Mouse (Mus musculus) left cerebral cortex, postnatal 25 days (tissue): ENCODE results near the gene I0C0044D17Rik. TPM values are rescaled to one million over a fixed set of nuclear protein-coding genes. Genes with fewer than 3 reads are reported as not detected.

Source experiments
- DNase-seq, 2 experiments: peaks; one replicate each; pipeline ENCODE4 v3.0.0; 2022; ENCODE audit warnings: low spot score in 2 of 2, mixed read lengths in 1 of 2
- intact Hi-C: fragments of 180-260 bp; cut with DNase I; formaldehyde crosslinking; loops from one replicate; pipeline ENCODE4 v1.15.1; 2025
- total RNA-seq, 2 experiments: library from RNA; stranded (reverse); gene quantifications; 2 replicates each; pipeline ENCODE4 v1.2.3; 2021

I0C0044D17Rik gene
- total RNA-seq, 2 experiments from 2014 or later = not detected

DNA sequence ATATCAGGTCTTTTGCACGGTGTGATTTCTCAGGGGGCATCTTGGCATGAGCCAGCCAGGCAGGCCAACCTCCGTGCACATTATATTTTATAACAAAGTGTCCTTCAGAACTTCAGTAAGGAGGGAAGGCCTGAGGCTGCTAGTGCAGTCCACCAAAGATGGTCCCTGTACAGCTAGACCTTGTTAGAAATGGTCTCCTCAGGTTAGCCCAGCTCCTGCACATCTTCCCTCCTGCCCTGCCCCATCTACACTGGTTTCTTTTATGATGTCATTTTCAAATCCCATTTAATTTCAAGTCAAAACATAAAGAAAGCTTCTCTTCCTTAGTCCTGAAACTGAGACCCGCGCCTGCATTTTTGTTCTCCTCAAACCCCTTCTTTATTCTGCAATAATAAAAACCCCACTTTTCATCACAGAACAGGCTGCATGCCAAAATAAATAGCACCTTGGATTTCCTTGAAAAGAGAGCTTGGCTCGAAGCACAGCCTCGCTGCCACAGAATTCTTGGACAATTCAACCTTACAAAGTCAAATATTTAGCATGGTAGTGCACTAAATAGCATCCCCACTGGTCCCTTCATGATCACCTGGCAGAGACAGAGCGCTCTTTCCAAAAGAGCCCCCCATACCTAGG is 34.4 kb downstream of the I0C0044D17Rik start:
- intact Hi-C loops = no loop called here
- DNase-seq = no peak

GRCm38 (mm10) chr4:98786281-98786680 is 37.4 kb downstream of the I0C0044D17Rik start:
- intact Hi-C loops = no loop called here
- DNase-seq = no peak

DNA sequence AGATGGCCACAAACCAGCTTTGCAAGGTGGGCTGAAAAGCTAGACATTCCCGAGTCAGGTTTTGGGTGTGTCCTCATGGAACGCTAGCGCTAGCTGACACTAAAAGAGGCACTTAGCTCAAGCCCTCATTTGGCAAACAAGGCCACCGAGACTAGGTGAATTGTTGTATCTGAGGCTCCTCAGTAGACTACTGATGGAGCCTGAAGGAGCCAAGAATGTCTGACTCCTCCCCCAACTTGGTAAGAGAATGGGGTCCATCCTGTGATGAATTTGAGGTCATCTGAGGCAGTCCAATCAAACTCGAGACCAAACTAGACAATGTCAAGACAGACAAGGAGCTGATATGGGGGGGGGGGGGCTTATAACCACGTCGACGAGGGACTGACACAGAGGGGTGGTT is 37.8 kb downstream of the I0C0044D17Rik start:
- DNase-seq = no peak
- intact Hi-C loops = no loop called here

GRCm38 (mm10) chr4:98778219-98778618 is 45.4 kb downstream of the I0C0044D17Rik start:
- intact Hi-C loops = no loop called here
- DNase-seq = no peak

GRCm38 (mm10) chr4:98777464-98777863 is 46.2 kb downstream of the I0C0044D17Rik start:
- DNase-seq = no peak
- intact Hi-C loops = no loop called here

DNA sequence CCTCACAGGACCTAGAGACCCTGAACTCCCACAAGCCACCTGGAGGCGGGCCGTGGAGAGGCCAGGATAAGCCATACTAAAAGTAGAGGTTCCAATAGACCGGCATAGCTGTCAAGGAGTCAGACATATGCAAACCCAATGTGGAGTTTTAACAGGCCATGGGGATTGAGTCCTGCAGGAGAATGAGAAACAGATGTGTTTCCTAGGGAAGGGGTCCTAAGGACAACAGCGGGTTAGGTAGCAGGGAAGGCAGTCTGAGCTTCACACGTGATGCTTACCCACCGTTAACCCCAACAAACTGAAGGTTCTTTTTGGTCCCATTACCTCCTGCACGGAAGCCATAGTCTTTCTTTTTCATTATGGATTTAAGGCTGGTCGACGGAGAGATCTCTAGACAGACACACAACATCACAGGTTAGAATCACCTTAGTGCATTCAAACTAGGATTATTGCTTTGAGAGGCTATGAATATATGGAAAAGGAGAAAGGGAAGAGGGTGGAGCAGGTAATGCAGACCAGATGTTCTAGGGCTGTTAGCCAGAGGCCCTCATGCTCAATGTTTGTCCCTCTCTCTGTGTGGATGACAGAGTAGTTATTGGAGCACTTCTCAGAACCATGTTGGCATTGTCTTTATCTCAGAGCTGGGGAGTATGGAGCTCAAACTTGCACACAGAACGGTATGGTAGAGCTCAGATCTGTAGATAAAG is 46.8 kb downstream of the I0C0044D17Rik start:
- intact Hi-C loops = no loop called here
- no peak for DNase-seq

GRCm38 (mm10) chr4:98773785-98774184 is 49.9 kb downstream of the I0C0044D17Rik start:
- DNase-seq = peak in 1 of 2 experiments; percentile 31
- intact Hi-C loops = no loop called here

Other genes starting within 250 kb of the I0C0044D17Rik start
- gene L1td1, start 97.1 kb downstream of the I0C0044D17Rik start, total RNA-seq = not detected
- 1 to 10 TPM; 2.4 to 2.7 TPM for gene Kank4, start 6.3 kb downstream of the I0C0044D17Rik start, total RNA-seq
- gene Usp1, start 100.0 kb upstream of the I0C0044D17Rik start, total RNA-seq = 10 to 100 TPM; 20.1 to 21.4 TPM
- gene Angptl3, start 207.1 kb upstream of the I0C0044D17Rik start, total RNA-seq = not detected